In genomic region chr19:3267340-3267739, GRCm38 (mm10) we compare ENCODE assay signal across 20 mouse cellular contexts. TPM values are rescaled to one million over a fixed set of nuclear protein-coding genes. Genes with fewer than 3 reads are reported as not detected.
A peak's percentile ranks its signal among the peaks of the same experiment; 100 is the strongest.
DNase-seq lines count a peak whose midpoint lies in the region; ATAC-seq lines count a peak whose summit lies in the region.
"Had no signal": no experiment of that assay in that cellular context is flagged by ENCODE, and none has a peak within 500 bp of the region (broad histone marks: within the 10 kb centered on the region; RNA-seq: fewer than 3 reads in every experiment).

No protein-coding gene starts in this region.

- DNase-seq in adrenal gland, adult 2 months = peak; percentile 0
- no peak for DNase-seq in adrenal gland, adult (ENCODE audit: inconsistent age in 2 of 2, low spot score in 1 of 2)
- peak; percentile 25 for DNase-seq in intestine, embryonic 14.5 days (ENCODE audit: low spot score)
- peak; percentile 23 for DNase-seq in liver, embryonic 11.5 days (ENCODE audit: low spot score)
- DNase-seq in urinary bladder, postnatal 4 days (ENCODE audit: low spot score in 2 of 2) = peak; percentile 14 to 47
- no peak for DNase-seq in urinary bladder, postnatal 14 days (ENCODE audit: low spot score)
- DNase-seq: cerebellum, postnatal 14 days; gastrocnemius, postnatal 10 days; kidney, adult 2 months; kidney, postnatal 14 days; lung, postnatal 14 days had no signal

- no peak overlapping the region for H3K9ac ChIP-seq in intestine, embryonic 14.5 days (ENCODE audit: low read length)
- no peak overlapping the region for H3K9ac ChIP-seq in intestine, embryonic 16.5 days (ENCODE audit: low read depth, low read length)
- no peak overlapping the region for H3K9ac ChIP-seq in liver, embryonic 11.5 days (ENCODE audit: low read depth, low read length)
- H3K9ac ChIP-seq in liver, embryonic 12.5 days = no peak overlapping the region
- H3K9ac ChIP-seq: embryonic facial prominence, embryonic 12.5 days; forebrain, embryonic 13.5 days; hindbrain, embryonic 12.5 days; limb, embryonic 15.5 days; midbrain, embryonic 12.5 days; neural tube, embryonic 15.5 days had no signal

- whole genome bisulfite sequencing in intestine, embryonic 14.5 days = 87% methylated on average over 4 of the region's 4 CpGs
- 92% methylated on average over 4 of the region's 4 CpGs for WGBS in intestine, embryonic 16.5 days
- 82% methylated on average over 4 of the region's 4 CpGs for WGBS in liver, embryonic 11.5 days
- 85% methylated on average over 4 of the region's 4 CpGs for WGBS in liver, embryonic 12.5 days (ENCODE audit: insufficient replicate concordance)

- H3K36me3 ChIP-seq in intestine, embryonic 14.5 days (ENCODE audit: control insufficient read depth, insufficient read depth, low read length) = peaks cover 92% of the 10 kb centered on the region
- peaks cover 40% of the 10 kb centered on the region for H3K36me3 ChIP-seq in intestine, embryonic 16.5 days (ENCODE audit: control insufficient read depth, insufficient read depth, low read length)
- peaks cover 32% of the 10 kb centered on the region for H3K36me3 ChIP-seq in liver, embryonic 11.5 days (ENCODE audit: control insufficient read depth, insufficient read depth, low read length)
- H3K36me3 ChIP-seq in liver, embryonic 12.5 days = peaks cover 96% of the 10 kb centered on the region

- H3K4me3 ChIP-seq in intestine, embryonic 14.5 days (ENCODE audit: low read depth, low read length) = no peak overlapping the region
- no peak overlapping the region for H3K4me3 ChIP-seq in intestine, embryonic 16.5 days (ENCODE audit: low read length)
- no peak overlapping the region for H3K4me3 ChIP-seq in liver, embryonic 11.5 days (ENCODE audit: low read depth, low read length)
- H3K4me3 ChIP-seq in liver, embryonic 12.5 days = no peak overlapping the region
- H3K4me3 ChIP-seq: embryonic facial prominence, embryonic 12.5 days; erythroblast, embryonic 14.5 days; forebrain, embryonic 13.5 days; hindbrain, embryonic 12.5 days; limb, embryonic 15.5 days; midbrain, embryonic 12.5 days; neural tube, embryonic 15.5 days had no signal

- no peaks in the 10 kb centered on the region for H3K27me3 ChIP-seq in intestine, embryonic 14.5 days (replicated peaks; ENCODE audit: control insufficient read depth, insufficient read depth, low read length)
- no peaks in the 10 kb centered on the region for H3K27me3 ChIP-seq in intestine, embryonic 16.5 days (replicated peaks; ENCODE audit: control insufficient read depth, insufficient read depth, low read length)
- no peaks in the 10 kb centered on the region for H3K27me3 ChIP-seq in liver, embryonic 11.5 days (replicated peaks; ENCODE audit: control insufficient read depth, insufficient read depth, low read length)
- no peaks in the 10 kb centered on the region for H3K27me3 ChIP-seq in liver, embryonic 12.5 days (replicated peaks)
- H3K27me3 ChIP-seq: embryonic facial prominence, embryonic 12.5 days; forebrain, embryonic 13.5 days; hindbrain, embryonic 12.5 days; limb, embryonic 15.5 days; midbrain, embryonic 12.5 days; neural tube, embryonic 15.5 days had no signal

- H3K9me3 ChIP-seq in intestine, embryonic 14.5 days (ENCODE audit: control insufficient read depth, low read length) = no peaks in the 10 kb centered on the region
- H3K9me3 ChIP-seq in intestine, embryonic 16.5 days (ENCODE audit: control insufficient read depth, low read length) = no peaks in the 10 kb centered on the region
- no peaks in the 10 kb centered on the region for H3K9me3 ChIP-seq in liver, embryonic 11.5 days (ENCODE audit: control insufficient read depth, low read length)
- no peaks in the 10 kb centered on the region for H3K9me3 ChIP-seq in liver, embryonic 12.5 days (replicated peaks)
- H3K9me3 ChIP-seq: embryonic facial prominence, embryonic 12.5 days; forebrain, embryonic 13.5 days; hindbrain, embryonic 12.5 days; limb, embryonic 15.5 days; midbrain, embryonic 12.5 days; neural tube, embryonic 15.5 days had no signal

- H3K4me1 ChIP-seq in intestine, embryonic 14.5 days (replicated peaks; ENCODE audit: control insufficient read depth, insufficient read depth, low read length) = no peaks in the 10 kb centered on the region
- no peaks in the 10 kb centered on the region for H3K4me1 ChIP-seq in intestine, embryonic 16.5 days (ENCODE audit: control insufficient read depth, insufficient read depth, low read length)
- H3K4me1 ChIP-seq in liver, embryonic 11.5 days (replicated peaks; ENCODE audit: control insufficient read depth, insufficient read depth, low read length) = no peaks in the 10 kb centered on the region
- no peaks in the 10 kb centered on the region for H3K4me1 ChIP-seq in liver, embryonic 12.5 days
- H3K4me1 ChIP-seq: embryonic facial prominence, embryonic 12.5 days; forebrain, embryonic 13.5 days; hindbrain, embryonic 12.5 days; limb, embryonic 15.5 days; midbrain, embryonic 12.5 days; neural tube, embryonic 15.5 days had no signal

- ATAC-seq in intestine, embryonic 14.5 days (replicated peaks; ENCODE audit: low FRiP score, low TSS enrichment, low read depth) = no peak
- ATAC-seq in intestine, embryonic 16.5 days = no peak
- ATAC-seq in liver, embryonic 11.5 days (replicated peaks; ENCODE audit: low FRiP score) = no peak
- no peak for ATAC-seq in liver, embryonic 12.5 days
- ATAC-seq: forebrain, embryonic 13.5 days had no signal

- H3K4me2 ChIP-seq in intestine, embryonic 14.5 days (ENCODE audit: low read length) = no peak overlapping the region
- no peak overlapping the region for H3K4me2 ChIP-seq in intestine, embryonic 16.5 days (ENCODE audit: low read depth, low read length)
- no peak overlapping the region for H3K4me2 ChIP-seq in liver, embryonic 11.5 days
- no peak overlapping the region for H3K4me2 ChIP-seq in liver, embryonic 12.5 days
- H3K4me2 ChIP-seq: embryonic facial prominence, embryonic 12.5 days; forebrain, embryonic 13.5 days; hindbrain, embryonic 12.5 days; limb, embryonic 15.5 days; midbrain, embryonic 12.5 days; neural tube, embryonic 15.5 days had no signal

- H3K27ac ChIP-seq in intestine, embryonic 14.5 days (ENCODE audit: low read depth) = no peak overlapping the region
- H3K27ac ChIP-seq in intestine, embryonic 16.5 days (ENCODE audit: low read length) = no peak overlapping the region
- no peak overlapping the region for H3K27ac ChIP-seq in liver, embryonic 11.5 days (ENCODE audit: low read depth, low read length)
- no peak overlapping the region for H3K27ac ChIP-seq in liver, embryonic 12.5 days
- H3K27ac ChIP-seq: embryonic facial prominence, embryonic 12.5 days; forebrain, embryonic 13.5 days; hindbrain, embryonic 12.5 days; limb, embryonic 15.5 days; midbrain, embryonic 12.5 days; neural tube, embryonic 15.5 days had no signal

RNA-seq across cellular contexts. Expression of gene Mrpl21, which starts 15.4 kb away (rescaled TPM):
- 10 to 100 TPM; 70.0 to 74.6 TPM for total RNA-seq in adrenal gland, adult 2 months (2021)
- 56.4 and 65.9 TPM in 2 replicates for polyA plus RNA-seq in adrenal gland, adult 2 months (2012; rRNA removed)
- polyA plus RNA-seq in intestine, embryonic 14.5 days (2014; fragmentation: Nextera tagmentation; extraction: Ambion mirVana) = 143 and 147 TPM in 2 replicates
- polyA plus RNA-seq in intestine, embryonic 16.5 days (2015; fragmentation: Nextera tagmentation; extraction: Ambion mirVana) = 108 and 122 TPM in 2 replicates
- polyA plus RNA-seq in liver, embryonic 11.5 days (2014; fragmentation: Nextera tagmentation; extraction: Ambion mirVana) = 154 and 156 TPM in 2 replicates
- polyA plus RNA-seq in liver, embryonic 12.5 days (2016; fragmentation: Nextera tagmentation; extraction: Ambion mirVana) = 95.7 and 99.8 TPM in 2 replicates

RNA-seq across cellular contexts. Expression of gene Ighmbp2, which starts 15.5 kb away (rescaled TPM):
- 1 to 10 TPM; 4.9 to 7.1 TPM for total RNA-seq in adrenal gland, adult 2 months (2021)
- polyA plus RNA-seq in adrenal gland, adult 2 months (2012; rRNA removed) = 4.6 and 5.9 TPM in 2 replicates
- 9.3 and 10.5 TPM in 2 replicates for polyA plus RNA-seq in intestine, embryonic 14.5 days (2014; fragmentation: Nextera tagmentation; extraction: Ambion mirVana)
- polyA plus RNA-seq in intestine, embryonic 16.5 days (2015; fragmentation: Nextera tagmentation; extraction: Ambion mirVana) = 7.2 and 7.9 TPM in 2 replicates
- polyA plus RNA-seq in liver, embryonic 11.5 days (2014; fragmentation: Nextera tagmentation; extraction: Ambion mirVana) = 7.4 and 8.8 TPM in 2 replicates
- polyA plus RNA-seq in liver, embryonic 12.5 days (2016; fragmentation: Nextera tagmentation; extraction: Ambion mirVana) = 5.1 and 5.7 TPM in 2 replicates

RNA-seq across cellular contexts. Expression of gene Cpt1a, which starts 54.8 kb away (rescaled TPM):
- 100 to 1,000 TPM; 214 to 344 TPM for total RNA-seq in adrenal gland, adult 2 months (2021)
- polyA plus RNA-seq in adrenal gland, adult 2 months (2012; rRNA removed) = 360 and 463 TPM in 2 replicates
- polyA plus RNA-seq in intestine, embryonic 14.5 days (2014; fragmentation: Nextera tagmentation; extraction: Ambion mirVana) = 22.8 and 24.3 TPM in 2 replicates
- polyA plus RNA-seq in intestine, embryonic 16.5 days (2015; fragmentation: Nextera tagmentation; extraction: Ambion mirVana) = 43.7 and 49.5 TPM in 2 replicates
- 15.0 and 15.8 TPM in 2 replicates for polyA plus RNA-seq in liver, embryonic 11.5 days (2014; fragmentation: Nextera tagmentation; extraction: Ambion mirVana)
- 7.0 and 8.3 TPM in 2 replicates for polyA plus RNA-seq in liver, embryonic 12.5 days (2016; fragmentation: Nextera tagmentation; extraction: Ambion mirVana)

Comparison
In these comparisons a context has a peak if more than half of its experiments do, and no peak if none do; other contexts are left out.
1. DNase-seq: peak in adrenal gland, adult 2 months (single experiment), intestine, embryonic 14.5 days (single experiment), liver, embryonic 11.5 days (single experiment) and urinary bladder, postnatal 4 days (2 of 2); none in adrenal gland, adult (0 of 2) and urinary bladder, postnatal 14 days (single experiment).